Mouse (Mus musculus) urinary bladder, postnatal 25 days (tissue): ENCODE measurements around the gene Mrps5.
"Not testable (repeated sequence)": the region's sequence is repeated elsewhere in the genome, so short reads cannot be mapped to it uniquely, and the experiment has no call there.

ENCODE experiments used
- DNase-seq: peaks from one replicate; pipeline ENCODE4 v3.0.0; 2022; ENCODE audit warnings: low spot score

The Mrps5 gene

DNA sequence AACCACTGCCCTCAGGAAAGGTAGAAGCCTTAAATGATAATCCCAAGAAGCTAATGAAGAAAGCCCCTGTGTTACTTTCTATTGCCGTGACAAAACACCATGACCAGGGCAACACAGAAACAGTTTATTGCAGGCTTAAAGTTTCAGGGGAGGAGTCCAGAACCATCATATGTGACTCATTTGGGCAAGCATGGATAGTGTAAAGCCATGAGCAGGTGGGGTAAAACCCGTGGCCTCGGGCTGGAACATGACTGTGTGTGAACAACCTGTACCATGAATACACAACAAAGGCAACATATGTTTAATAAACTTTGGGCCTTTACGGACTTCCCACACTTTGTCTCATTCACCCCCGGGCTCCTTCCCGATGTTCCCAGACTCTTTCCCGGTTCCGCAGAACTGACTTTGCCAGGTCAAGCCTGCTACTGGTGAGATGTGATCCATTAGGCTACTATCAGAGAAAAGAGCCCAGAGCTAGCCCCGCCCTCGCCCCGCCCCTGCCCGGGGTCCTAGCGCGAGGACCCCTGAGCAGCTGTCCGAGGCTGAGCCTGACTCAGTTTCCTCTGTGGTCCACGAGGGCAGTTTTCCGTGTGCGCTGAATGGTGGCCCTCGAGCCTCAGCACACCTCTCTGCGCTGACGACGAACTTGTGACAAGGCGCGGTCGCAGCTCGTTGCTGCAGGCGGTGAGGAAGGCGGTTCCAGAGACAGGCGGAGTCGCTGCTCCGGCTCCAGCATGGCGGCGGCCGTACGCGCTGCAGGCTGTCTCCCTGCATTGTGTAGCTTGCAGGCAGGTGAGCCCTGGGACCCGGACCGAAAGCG lies at the start of gene Mrps5, which contains the start of gene Zfp661:
Gene Mrps5 (plus strand): TSS at position 529 of the 820 bp plus-strand sequence.
Gene Zfp661 (minus strand): TSS at position 401 of the 820 bp plus-strand sequence.
- peak; percentile 81 for DNase-seq

DNA sequence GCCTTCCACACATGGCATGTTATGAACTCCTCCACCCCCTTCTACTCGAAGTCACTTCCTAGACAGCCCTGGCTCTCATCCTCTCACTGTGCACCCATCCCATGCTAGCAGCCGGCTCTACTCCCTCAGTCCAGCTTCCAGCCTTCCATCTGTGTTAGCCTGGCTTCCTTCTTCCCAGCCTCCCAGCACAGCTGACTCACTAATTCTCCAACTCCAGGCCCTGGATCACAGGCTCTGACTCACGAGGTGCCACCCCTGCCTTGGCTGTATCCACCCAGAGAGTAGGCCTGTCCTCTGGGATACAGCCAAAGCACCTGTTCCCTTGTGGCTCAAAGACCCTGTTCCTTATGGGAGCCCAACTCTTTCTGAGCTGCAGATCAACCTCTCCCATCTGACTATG lies 49.5 kb upstream of the Mrps5 start:
- DNase-seq: no peak

DNA sequence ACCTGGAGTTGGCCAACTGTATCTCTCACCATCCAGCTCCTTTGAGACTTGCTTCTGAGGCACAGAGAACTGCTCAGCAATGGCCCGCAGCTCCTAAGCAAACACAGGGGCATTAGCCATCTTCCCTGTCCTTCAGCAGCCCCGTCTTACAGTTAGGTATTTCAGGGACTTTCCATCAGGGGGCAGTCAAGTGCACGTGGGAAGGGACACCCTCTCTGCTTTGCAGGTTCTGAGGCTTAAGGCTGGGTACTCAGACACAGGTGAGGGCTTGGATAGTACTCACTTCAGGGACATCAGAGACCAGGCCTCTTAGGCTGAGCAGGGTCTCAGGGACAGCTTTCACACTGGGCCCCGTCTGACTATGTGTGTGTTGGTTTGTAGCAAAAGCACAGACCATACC lies 47.5 kb upstream of the Mrps5 start:
- no peak for DNase-seq

DNA sequence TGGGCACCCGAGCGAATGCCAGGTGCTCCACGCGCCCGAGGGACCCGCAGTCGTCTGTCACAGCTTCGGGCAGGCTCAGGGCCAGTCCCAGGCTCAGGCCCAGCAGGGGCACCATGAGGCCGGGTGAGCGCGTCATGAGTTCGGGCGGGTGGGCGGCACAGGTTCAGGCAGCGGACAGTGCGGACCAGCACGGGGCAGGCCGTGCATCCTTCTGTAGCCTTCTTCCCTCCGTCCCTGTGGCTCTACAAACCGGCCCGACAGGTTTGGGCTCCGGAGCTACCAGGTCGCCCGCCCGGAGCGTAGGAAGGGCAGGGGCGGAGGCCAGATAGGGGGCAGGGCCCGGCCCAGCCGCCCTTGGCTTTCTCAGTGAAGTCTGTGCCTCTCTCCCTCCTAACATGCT lies 45.8 kb upstream of the Mrps5 start, which contains the start of gene Prom2:
Gene Prom2 (minus strand): TSS at position 283 of the 400 bp plus-strand sequence.
- DNase-seq: peak; percentile 68

DNA sequence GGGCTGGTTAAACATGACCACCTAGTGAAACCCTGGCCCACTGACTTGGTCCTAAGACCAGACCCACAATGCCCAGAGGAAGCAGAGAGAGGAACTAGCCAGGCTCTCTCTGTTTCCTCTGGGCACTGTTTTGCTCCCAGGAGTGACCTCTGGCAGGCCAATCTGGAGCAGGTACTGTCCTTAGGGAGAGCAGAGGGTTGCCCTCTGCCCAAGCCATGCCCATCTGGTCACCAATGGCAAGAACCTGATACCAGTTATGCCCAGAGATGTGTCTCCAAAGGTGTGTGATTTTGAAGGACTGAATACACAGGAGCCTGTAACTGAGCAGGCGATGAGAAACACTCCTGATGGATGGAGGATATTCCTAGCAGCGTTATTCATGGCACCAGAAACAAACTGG lies 45.3 kb upstream of the Mrps5 start:
- DNase-seq: no peak

DNA sequence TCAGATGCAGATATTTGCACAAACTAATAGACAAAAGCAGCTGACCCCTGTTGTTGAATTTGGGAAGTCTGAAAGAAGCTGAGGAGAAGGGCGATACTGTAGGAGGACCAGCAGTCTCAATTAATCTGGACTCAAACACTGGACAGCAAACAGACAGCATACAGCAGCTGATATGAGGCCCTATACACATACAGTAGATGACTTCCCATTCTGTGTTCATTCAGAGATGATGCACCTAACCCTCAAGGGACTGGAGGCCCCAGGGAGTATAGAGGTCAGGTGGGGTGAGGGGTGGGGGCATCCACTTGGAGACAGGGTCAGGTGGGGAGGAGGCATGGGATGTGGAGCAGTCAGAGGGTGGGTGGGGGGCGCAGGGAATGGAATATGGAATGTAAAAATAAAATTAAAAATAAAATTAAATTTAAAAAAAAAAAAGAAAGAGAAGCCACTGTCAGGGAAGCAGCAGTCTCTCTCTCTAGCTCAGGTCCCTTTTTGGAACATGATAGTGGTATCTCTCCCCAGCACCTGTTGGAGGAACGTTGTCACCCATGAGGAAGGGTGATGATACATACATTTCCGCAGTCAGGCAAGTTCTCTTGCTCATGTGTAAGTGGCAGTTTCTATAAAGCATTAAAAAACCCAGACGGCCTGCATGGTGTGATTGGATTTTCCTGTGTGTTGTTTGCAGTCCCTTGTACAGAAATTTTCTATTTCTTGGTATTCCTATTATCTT lies 38.5 kb upstream of the Mrps5 start:
- no peak for DNase-seq

DNA sequence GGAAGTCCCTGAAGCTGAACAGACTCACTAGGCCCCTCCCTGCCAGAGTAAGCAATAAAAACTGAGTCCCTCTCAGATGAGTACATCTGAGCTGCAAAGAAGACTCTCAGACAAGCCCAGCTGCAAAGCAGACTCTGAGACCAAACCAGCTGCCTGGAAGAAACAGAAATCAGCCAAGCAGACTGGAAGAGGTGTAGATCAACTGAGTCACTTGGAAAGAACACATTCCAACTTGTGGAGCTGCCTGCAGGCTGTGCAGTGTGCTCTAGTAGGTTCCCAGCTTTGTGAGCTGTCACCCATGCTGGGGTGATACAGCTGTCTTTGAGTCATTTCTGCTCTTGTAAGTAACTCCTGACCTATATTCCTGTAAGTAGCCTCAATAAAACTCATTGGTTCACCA lies 37.3 kb upstream of the Mrps5 start:
- no peak for DNase-seq

DNA sequence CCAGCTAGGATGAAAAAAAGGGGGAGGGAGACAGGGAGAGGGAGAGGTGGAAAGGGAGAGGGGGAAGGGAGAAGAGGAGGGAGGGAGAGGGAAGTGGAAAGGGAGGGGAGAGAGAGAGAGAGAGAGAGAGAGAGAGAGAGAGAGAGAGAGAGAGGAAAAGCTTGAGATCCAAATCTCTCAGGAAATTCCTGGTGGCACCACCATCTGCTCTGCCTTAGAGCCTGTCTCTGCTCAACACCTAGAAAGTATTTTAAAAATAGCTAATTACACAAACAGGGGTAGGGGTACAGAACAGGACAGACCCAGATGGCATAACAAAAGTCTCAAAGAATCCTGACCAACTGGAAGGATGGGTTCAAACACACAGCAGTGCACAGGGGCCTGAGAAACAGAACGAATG lies 36.6 kb upstream of the Mrps5 start:
- DNase-seq: no peak

DNA sequence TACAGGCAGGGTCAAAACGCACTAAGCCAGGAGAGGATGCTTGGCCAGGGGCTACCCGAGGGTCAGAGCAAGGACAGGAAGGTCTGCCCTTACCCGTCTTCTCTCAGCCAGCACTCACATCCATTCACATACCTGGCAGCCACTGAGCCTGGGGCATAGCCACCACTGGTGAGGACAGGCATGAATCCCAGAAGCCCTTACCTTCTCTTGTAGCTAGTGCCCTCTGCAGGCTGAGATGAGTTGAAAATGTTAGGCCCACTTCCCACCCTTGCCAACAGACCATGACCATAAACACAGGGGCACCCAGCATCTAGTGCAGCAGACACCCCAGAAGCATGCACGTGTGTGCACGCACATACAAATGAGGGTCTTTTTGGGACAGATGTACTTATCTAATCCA lies 35.9 kb upstream of the Mrps5 start:
- no peak for DNase-seq

DNA sequence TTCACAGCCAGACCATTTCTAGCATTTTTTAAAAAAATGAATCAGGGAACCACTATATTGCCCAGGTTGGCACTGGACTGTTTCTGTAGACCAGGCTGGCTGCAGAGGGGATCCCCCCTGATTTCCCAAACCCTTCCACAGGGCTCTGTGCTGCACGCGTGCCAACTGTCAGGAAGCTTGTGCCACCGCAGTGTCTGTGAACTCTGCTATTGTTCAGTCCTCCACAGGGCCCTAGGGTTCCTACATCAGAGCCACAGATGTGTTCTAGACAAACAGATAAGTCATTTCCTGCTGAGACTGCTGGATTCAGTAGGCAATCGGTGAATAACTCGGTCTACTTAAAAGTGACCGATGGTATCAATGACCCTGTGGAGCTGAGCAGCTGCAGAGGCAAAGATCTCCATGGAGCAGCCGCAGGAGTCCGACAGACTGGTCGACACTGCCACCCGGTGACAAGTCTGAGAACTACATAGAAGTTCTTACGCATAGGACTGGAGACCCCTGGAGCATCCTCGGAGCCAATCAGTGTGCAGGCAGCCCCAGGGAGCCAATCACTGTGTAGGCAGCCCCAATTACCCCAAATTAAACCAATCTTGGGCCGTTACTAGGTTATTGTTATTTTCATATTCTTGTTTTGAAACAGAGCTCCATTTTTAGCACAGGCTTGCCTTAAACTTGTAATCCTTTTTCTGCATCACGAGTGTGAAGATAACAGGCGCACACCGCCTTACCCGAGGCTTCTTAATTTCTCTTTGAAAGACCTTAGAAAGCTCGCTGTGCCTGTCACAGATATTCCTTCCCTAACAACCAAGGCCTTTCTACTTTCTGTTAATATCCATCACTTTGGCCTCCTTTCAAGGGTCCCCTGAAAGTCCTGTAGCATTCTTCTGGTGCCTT lies 27.7 kb upstream of the Mrps5 start:
- DNase-seq: peak; percentile 70

DNA sequence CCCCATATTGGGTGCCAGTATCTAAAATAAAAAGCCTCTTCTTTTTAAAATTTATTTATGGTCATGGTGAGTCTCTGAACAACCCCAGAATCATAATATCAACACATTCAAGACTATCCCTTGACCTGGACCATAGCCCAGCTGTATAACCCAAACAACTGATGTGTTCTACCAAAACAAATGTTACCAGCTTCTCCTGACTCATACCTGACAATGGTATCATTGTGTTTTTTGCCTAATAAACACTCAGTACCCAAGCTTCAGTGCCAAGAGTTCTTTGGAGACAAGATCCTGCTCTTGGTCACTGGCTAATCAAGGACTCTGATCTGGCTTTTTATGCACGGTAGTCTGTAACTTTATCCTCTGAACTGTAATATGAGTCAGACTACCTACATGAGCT lies 13.7 kb upstream of the Mrps5 start:
- no peak for DNase-seq

DNA sequence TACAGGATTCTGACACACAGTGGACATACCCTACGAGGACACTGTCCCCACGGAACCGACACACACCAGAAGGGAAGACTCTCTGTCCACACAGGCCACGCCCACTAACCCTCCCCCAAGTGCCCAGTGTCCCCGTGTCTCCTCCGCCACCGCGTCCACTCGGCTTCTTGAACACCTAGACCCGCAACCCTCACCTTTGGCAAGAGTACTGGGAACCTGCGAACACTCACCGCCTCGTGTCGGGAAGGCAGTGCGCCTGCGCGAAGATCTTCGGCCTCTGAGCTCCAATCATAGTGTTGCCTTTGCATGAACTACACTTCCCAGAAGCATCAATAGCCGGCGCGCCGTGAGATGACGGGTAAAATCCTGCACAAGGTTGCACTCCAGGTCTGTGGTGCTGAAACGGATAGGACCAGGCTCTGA lies 2.6 kb upstream of the Mrps5 start:
- DNase-seq: peak; percentile 88

DNA sequence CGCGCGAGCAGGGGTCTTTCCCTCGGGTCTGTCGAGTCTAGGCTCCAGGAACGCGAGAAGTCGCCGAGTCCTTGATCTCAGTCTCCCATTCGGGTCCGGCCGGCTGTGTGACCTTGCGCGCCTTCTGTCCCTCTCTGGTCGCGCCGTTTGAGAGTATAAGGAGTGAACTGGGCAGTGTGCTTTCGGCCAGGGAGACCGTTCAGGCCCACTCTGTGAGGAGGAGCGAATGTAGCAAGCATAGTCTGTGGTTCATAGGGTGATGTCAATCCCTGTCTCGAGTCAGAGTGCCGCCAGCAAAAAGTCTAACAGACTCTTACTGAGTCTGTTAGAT lies 457 bp downstream of the Mrps5 start:
- DNase-seq: no peak

DNA sequence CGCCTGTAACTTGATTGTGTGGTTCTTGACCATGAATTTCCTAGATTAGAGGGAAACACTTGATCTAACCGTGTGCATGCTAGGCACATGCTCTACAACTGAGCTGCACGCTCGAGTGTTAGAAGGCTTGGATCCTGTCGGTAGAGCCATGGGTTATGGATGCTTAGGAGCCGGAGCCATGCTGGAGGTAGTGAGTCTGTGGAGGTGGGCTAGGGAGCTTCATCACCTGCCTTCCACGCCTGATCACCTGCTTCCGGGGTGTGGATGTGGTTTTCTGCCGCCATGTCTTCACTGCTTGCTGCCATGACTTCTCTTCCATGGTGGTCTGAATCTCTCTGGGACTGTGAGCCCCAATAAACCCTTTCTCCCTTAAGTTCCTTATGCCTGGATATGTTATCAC lies 1.9 kb downstream of the Mrps5 start:
- DNase-seq: no peak

DNA sequence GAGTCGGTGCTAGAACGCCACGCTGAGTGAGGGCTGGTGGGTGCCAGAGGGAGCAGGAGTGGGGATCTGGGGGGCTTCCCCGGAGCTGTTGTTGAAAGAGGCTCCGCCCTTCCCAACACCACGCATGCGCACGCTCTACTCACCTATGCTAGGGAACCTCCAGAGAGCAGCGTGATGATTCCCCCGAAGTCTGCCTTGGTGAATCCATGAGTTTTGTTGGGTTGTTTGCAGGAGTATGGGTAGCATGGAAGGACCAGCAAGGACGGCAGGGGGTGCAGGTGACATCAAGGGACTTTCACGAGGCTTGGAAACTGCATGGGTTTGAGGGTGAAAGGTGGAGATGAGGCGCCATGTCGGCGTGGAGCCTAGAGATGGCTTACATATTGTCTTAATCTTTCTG lies 3.2 kb downstream of the Mrps5 start:
- no peak for DNase-seq

DNA sequence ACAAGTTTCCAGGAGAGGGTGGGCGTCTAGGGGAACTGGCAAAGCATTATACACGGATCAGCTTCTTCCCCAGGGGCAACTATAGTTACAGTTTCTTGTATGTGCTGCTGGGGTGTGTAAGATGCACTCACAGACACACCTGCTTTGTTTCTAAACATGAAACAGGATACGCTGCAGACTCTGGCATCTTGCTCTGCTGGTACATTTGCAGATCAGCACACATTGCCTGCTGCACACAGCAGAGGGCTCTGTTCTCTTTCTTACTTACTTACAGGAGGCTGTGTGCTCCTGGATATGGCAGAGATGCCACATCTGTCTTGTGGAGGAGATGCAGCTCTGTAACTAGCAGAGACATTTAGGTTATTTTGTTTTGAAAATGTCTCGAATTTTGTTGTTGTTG lies 3.8 kb downstream of the Mrps5 start:
- DNase-seq: no peak

DNA sequence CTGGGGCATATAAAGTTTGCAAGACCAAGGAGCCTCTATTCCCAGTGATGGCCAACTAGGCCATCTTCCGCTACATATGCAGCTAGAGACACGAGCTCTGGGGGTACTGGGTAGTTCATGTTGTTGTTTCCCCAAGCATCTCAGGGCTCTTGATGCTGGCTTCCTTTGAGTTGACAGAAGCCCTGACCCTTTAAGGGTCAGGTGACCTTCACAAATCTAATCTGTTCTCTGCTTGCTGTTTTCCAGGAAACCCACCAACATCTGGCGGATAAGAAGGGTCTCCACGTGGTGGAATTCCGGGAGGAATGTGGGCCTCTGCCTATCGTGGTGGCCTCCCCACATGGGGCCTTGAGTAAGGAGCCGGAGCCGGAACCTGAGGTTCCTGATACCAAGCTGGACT lies 16.4 kb downstream of the Mrps5 start:
- DNase-seq: not testable (repeated sequence)

DNA sequence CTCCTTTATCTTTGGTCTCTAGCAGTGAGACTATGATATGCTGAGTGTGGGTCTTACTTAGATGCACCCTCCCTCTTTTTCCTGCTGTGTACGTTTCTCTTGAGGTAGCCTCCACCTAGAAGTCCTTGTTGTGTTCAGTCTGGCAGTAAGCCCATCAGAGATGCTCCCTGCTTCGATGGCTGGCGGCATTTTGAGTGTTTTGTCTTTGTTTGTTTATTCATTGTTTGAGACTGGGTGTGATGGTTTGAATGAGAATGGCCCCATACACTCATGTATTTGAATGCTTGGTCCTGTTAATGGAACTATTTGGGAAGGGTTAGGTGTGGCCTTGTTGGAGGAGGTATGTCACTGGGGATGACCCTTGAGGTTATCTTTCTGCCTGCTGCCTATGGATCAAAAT lies 18.2 kb downstream of the Mrps5 start:
- DNase-seq: no peak

DNA sequence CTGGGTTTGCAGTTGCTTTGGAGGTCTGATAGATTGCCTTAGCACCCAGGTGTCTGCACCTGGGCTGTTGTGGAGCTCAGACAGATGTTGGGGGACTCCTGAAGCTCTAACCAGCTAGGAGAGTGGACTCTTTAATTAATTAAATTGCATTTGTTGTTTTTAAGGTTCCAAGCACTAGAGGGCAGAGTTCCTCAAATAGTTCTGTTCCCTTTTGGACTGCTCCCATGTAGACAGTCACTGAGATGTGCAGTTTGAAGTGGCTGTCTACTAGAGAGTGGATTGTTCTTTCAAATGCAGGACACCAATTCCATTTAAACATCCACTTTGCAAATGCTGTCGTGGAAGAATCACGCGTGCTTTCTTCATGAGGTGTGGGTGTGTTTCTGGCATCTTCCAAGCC lies 21.2 kb downstream of the Mrps5 start:
- no peak for DNase-seq

DNA sequence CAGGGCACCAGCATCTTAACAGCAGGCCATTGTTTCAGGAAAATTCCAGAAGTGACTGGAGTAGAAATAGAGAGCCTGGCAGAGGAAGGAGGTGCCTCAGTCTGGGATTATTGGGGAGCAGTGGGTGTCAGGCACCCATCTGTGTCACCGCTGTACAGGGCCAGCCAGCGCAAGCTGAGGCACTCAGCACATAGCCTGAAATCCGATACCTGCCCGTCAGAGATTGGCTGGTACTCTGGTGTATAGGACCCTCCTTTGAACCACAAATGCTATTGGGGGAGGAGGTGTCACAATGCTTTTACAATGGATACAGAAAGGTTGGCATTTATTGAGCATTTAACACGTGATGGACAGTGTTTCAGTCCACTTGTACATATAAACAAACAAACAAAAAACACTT lies 22.0 kb downstream of the Mrps5 start:
- DNase-seq: no peak

DNA sequence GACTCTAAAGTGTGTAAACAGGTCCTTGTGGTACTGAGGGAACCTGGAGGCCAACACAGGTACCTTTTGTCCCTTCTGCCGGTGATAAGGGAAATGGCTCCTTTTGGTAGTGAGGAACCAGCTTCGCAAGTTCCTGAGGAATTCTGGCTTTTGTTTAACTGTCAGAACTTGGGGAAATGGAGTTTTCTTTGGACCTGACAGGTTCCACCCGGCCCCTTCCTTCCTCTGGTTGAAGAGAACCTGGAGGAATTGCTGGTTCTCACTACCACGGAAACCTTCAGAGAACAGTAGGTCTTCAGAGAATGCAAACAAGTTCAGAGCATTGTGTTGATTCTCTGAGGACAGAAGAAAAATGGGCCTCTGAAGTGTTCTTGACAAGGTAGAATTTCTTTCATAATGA lies 24.4 kb downstream of the Mrps5 start:
- DNase-seq: no peak

DNA sequence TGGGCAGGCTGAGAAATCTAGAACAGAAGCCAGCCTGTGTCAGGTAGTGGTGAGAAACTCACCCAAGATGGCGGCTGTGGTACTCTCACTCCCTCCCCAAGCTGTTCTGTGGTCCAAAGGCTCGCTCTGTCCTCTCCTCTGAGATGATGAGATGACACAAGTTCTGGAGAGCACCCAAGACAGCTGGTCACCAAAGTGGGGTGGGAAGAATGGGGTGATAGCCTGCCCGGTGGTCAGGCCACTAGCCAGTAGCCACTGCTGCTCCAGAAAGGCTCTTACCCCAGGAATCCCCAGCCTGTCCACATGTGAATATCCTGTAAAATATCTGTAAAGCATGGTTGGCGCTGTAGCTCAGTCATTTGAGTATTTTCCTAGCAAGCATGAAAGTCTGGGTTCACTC lies 25.3 kb downstream of the Mrps5 start:
- no peak for DNase-seq

DNA sequence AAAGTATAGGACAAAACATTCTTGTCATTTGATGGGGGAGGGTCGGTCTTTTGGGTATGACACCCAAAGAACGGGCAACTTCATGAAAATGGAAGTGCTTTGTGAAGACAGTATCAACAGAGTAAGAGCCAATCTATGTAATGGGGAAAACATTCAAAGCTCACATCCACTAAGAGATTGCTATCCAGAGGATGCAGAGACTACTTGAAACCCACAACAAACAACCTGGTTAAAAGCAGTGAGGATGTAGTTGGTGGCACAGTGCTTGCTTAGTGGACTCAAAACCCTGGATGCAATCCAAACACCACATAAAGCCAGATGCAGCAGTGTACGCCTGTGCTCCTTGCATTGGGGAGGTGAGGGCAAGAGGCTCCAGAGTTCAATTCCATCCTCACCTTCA lies 32.3 kb downstream of the Mrps5 start:
- DNase-seq: no peak
